Mouse (Mus musculus) monocyte, adult 2 months (primary cell): ENCODE measurements around the gene Dmwd.

ENCODE experiments used
- DNase-seq, 2 experiments: peaks; one replicate each; pipeline ENCODE4 v3.0.0; 2022; ENCODE audit warnings: low spot score in 2 of 2, low read depth in 1 of 2

Gene Dmwd

GRCm38 (mm10) chr7:19093537-19094385 is 17.7 kb downstream of the Dmwd start:
- peak in 1 of 2 experiments; percentile 50 for DNase-seq

GRCm38 (mm10) chr7:19094471-19094825 is 18.4 kb downstream of the Dmwd start, which contains the start of gene Six5:
TSS of gene Six5 (plus strand) at chr7:19094594.
- no peak for DNase-seq

GRCm38 (mm10) chr7:19094826-19095750 is 19.1 kb downstream of the Dmwd start:
- no peak for DNase-seq

- DNase-seq: no peak
Observed at GRCm38 (mm10) chr7:19095751-19096110, 19.7 kb downstream of the Dmwd start.

- no peak for DNase-seq
Observed at GRCm38 (mm10) chr7:19096421-19096976, 20.5 kb downstream of the Dmwd start.

- no peak for DNase-seq
Observed at GRCm38 (mm10) chr7:19097217-19097616, 21.2 kb downstream of the Dmwd start.

GRCm38 (mm10) chr7:19097863-19098262 is 21.8 kb downstream of the Dmwd start:
- no peak for DNase-seq

- no peak for DNase-seq
Observed at GRCm38 (mm10) chr7:19098811-19099210, 22.8 kb downstream of the Dmwd start.

GRCm38 (mm10) chr7:19100290-19100689 is 24.3 kb downstream of the Dmwd start:
- DNase-seq: no peak

GRCm38 (mm10) chr7:19103741-19104140 is 27.7 kb downstream of the Dmwd start:
- DNase-seq: no peak

GRCm38 (mm10) chr7:19104486-19104885 is 28.5 kb downstream of the Dmwd start:
- no peak for DNase-seq

- no peak for DNase-seq
Observed at GRCm38 (mm10) chr7:19107436-19107835, 31.4 kb downstream of the Dmwd start.

GRCm38 (mm10) chr7:19109565-19109964 is 33.5 kb downstream of the Dmwd start:
- no peak for DNase-seq

- DNase-seq: no peak
Observed at GRCm38 (mm10) chr7:19118028-19118771, 42.2 kb downstream of the Dmwd start, which contains the start of gene Gm4969. TSS of gene Gm4969 (minus strand) at chr7:19118368.

- DNase-seq: no peak
Observed at GRCm38 (mm10) chr7:19119083-19119482, 43.1 kb downstream of the Dmwd start.

GRCm38 (mm10) chr7:19119631-19120429 is 43.8 kb downstream of the Dmwd start, which contains the start of gene Fbxo46:
TSS of gene Fbxo46 (plus strand) at chr7:19119859.
- peak; percentile 88 to 91 for DNase-seq

- DNase-seq: no peak
Observed at GRCm38 (mm10) chr7:19121686-19122085, 45.7 kb downstream of the Dmwd start.

- DNase-seq: no peak
Observed at GRCm38 (mm10) chr7:19124713-19125112, 48.7 kb downstream of the Dmwd start.

GRCm38 (mm10) chr7:19127744-19128143 is 51.7 kb downstream of the Dmwd start:
- DNase-seq: no peak

GRCm38 (mm10) chr7:19129396-19129795 is 53.4 kb downstream of the Dmwd start:
- DNase-seq: no peak
